Mouse (Mus musculus) limb, embryonic 12.5 days (tissue): ENCODE measurements at regions not wholly inside any gene's neighbourhood (a gene's known extent, or its start where the extent isn't known, plus 50 kb on each side); places are given as distances from the start of the nearest gene placed in this dataset.

Experiments used
- ATAC-seq: fragments of 200-750 bp; cut with Nextera tagmentation; 2 replicates; pipeline ENCODE4 v1.8.0; 2017; ENCODE audit warnings: low read depth, moderate TSS enrichment; ENCODE audit not compliant: insufficient number of reproducible peaks, insufficient read depth, low FRiP score, low TSS enrichment
- H3K27ac ChIP-seq: fragments of 300-500 bp; sonication (generic); 2 replicates; pipeline ENCODE4 v1.5.1; 2016; ENCODE audit warnings: mild to moderate bottlenecking, moderate library complexity
- H3K27me3 ChIP-seq: fragments of 300-500 bp; sonication (generic); 2 replicates; pipeline ENCODE4 v1.6.1; 2016; ENCODE audit warnings: mild to moderate bottlenecking, moderate library complexity
- H3K36me3 ChIP-seq: fragments of 300-500 bp; sonication (generic); 2 replicates; pipeline ENCODE4 v1.6.1; 2016; ENCODE audit warnings: mild to moderate bottlenecking, moderate library complexity
- H3K4me1 ChIP-seq: fragments of 300-500 bp; sonication (generic); replicated peaks from 2 replicates; pipeline ENCODE4 v1.6.1; 2016
- H3K4me2 ChIP-seq: fragments of 300-500 bp; sonication (generic); 2 replicates; pipeline ENCODE4 v1.6.1; 2016; ENCODE audit warnings: mild to moderate bottlenecking, moderate library complexity
- H3K4me3 ChIP-seq: fragments of 300-500 bp; sonication (generic); replicated peaks from 2 replicates; pipeline ENCODE4 v1.5.1; 2016; ENCODE audit warnings: mild to moderate bottlenecking
- H3K9ac ChIP-seq: fragments of 300-500 bp; sonication (generic); replicated peaks from 2 replicates; pipeline ENCODE4 v1.6.1; 2016; ENCODE audit warnings: mild to moderate bottlenecking, moderate library complexity
- H3K9me3 ChIP-seq: fragments of 300-500 bp; sonication (generic); 2 replicates; pipeline ENCODE4 v1.6.1; 2016; ENCODE audit warnings: mild to moderate bottlenecking, moderate library complexity
- WGBS: fragments of 180-500 bp; shearing (Covaris S2); methylation state at CpG from one replicate; pipeline ENCODE4 v1.1.7; 2016; 5-methylcytosine and 5-hydroxymethylcytosine counted together

DNA sequence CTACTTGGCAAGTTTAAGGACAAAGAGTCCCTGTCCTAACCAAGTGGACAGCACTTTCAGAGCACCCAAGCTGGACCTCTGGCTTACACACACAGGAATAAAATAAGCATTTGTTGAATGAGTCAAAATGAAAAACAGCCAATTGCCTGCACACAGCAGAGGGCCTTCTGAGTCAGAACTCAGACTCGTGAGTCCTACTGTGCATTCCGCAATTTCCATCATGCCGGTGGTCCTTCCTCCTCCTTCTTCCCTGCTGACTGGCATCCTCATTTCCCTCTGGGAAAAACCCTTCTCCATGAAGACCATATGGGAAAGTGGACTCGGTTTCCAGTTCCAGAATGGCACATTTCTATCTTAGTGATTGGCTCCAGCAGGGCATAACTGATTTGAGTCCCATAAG is 126.4 kb downstream of the Srek1 start:
- H3K4me1 ChIP-seq: peaks cover 6% of the 10 kb centered on the region; the same call in 1 of the 2 replicates
- ATAC-seq: no peak
- H3K4me2 ChIP-seq: no peak overlapping the region
- H3K27ac ChIP-seq: no peak overlapping the region
- no peaks in the 10 kb centered on the region for H3K27me3 ChIP-seq
- H3K4me3 ChIP-seq: no peak overlapping the region
- H3K9me3 ChIP-seq: no peaks in the 10 kb centered on the region
- H3K9ac ChIP-seq: no peak overlapping the region
- 80% methylated on average over 4 of the region's 4 CpGs for WGBS
- no peaks in the 10 kb centered on the region for H3K36me3 ChIP-seq

DNA sequence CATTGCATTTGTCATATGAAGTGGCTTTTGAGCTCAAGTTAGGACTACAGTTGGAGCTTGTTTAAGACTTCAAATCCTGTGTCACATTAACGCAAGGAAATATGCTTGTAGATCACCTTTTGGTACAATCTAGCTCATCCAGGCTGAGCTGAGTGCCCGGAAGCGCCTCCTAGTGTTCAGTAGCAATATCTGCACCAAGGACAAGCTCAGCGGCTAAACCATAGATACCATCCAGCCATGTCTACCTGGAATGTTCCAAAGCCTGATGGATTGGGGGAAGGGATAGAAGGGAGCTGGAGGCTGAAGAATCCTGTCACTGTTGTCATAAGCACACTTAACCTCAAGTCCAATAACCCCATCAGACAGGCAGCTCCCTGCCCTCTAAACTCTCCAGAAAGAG is 128.4 kb downstream of the Srek1 start:
- H3K9me3 ChIP-seq: no peaks in the 10 kb centered on the region
- 41% methylated on average over 4 of the region's 4 CpGs for WGBS
- no peak overlapping the region for H3K9ac ChIP-seq
- H3K27ac ChIP-seq: no peak overlapping the region
- no peaks in the 10 kb centered on the region for H3K36me3 ChIP-seq
- H3K27me3 ChIP-seq: no peaks in the 10 kb centered on the region
- H3K4me1 ChIP-seq: peaks cover 6% of the 10 kb centered on the region; the same call in 1 of the 2 replicates
- no peak overlapping the region for H3K4me2 ChIP-seq
- H3K4me3 ChIP-seq: no peak overlapping the region
- ATAC-seq: no peak

DNA sequence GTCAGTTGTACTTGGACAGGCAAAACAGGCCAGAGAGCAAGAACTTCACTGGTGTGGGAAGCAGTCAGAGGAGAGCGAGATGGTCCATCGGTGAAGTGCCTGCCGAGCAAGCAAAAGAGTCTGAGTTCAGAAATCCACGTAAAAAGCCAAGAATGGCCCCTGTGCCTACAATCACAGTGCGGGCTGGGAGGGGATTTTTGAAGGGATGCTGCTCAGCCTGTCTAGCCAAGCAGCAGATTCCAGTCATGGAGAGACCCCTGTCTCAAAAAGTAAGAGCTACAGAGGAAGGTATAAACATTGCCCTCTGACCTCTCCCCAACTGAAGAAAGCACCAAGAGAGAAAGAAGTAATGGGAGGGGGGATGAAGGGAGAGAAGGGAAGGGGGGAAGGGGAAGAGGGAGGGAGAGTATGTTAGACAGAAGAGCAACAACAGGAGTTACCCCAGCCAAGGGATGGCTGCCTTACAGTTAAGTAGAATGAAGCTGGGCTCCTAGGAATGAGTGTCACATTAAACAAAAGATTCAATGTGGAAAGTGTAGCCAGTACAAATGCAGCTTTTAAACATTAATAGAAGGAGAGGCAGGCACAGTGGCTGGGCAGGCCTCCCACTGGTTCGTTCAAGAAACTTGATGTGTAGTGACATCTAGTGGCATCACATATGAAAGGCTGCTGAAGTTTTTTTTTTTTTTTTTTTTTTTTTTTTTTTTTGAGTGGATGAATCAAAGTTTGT is 130.2 kb downstream of the Srek1 start:
- no peaks in the 10 kb centered on the region for H3K9me3 ChIP-seq
- H3K27ac ChIP-seq: no peak overlapping the region
- peak; percentile 68; the same call in 1 of the 2 replicates for ATAC-seq
- H3K4me2 ChIP-seq: no peak overlapping the region
- peaks cover 6% of the 10 kb centered on the region; the same call in 1 of the 2 replicates for H3K4me1 ChIP-seq
- H3K4me3 ChIP-seq: no peak overlapping the region
- 55% methylated on average over 6 of the region's 6 CpGs for WGBS
- H3K9ac ChIP-seq: no peak overlapping the region
- no peaks in the 10 kb centered on the region for H3K36me3 ChIP-seq
- no peaks in the 10 kb centered on the region for H3K27me3 ChIP-seq

DNA sequence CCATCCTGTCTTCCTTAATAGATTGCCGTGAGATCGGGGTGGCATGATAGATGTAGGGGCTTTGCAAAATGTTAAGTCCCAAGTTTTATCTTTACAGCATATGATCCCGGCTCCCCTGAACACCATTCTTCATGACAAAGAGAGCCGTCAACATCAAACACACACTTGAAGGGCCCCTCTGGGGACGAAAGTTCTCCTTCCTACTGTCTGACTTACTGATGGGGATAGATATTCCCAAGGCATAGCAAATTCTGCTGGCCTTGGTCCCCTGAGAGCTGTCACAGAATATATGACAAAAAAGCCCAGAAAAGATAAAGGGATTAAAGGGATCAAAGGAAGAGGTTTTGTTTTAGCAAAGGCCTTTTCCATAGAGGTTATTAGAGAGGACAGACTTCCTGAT is 130.9 kb downstream of the Srek1 start:
- no peak overlapping the region for H3K27ac ChIP-seq
- no peaks in the 10 kb centered on the region for H3K27me3 ChIP-seq
- no peak overlapping the region for H3K4me2 ChIP-seq
- no peak overlapping the region for H3K4me3 ChIP-seq
- H3K36me3 ChIP-seq: no peaks in the 10 kb centered on the region
- WGBS: 37% methylated on average over 5 of the region's 5 CpGs
- H3K9me3 ChIP-seq: no peaks in the 10 kb centered on the region
- no peak for ATAC-seq
- peaks cover 6% of the 10 kb centered on the region; the same call in 1 of the 2 replicates for H3K4me1 ChIP-seq
- no peak overlapping the region for H3K9ac ChIP-seq

DNA sequence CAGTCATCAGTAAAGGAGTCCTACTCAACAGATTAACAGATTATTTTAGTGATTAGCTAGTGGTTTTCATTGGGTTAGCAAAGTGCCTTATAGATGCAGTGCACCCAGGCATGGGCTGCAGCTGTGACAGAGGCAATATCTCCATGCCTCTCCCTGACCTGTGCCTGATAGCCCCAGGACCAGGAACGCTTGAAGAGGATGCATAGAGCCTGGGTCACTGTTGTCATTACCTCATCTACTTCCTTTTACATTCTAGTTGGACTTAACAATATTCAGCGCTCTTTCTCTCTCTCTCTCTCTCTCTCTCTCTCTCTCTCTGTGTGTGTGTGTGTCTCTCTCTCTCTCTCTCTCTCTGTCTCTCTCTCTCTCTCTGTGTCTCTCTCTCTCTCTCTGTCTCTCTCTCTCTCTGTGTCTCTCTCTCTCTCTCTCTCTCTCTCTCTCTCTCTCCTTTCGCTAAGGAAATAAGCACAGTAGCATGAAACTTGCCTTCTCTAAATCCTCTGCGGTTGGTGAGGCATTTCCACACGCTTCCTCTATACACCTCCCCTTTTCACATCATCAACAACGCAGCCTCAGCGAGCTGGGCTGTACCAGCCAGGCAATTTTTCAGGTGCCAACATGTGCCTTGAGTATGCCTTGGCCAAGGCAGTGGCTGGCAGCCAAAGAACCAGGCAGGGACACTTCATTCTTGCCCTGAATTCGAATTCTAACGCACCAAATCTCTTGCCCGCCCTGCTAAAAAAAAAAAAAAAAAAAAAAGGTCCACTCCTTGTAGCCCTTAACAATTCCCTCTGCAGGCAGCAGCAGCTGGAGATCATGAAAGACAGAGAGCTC is 131.6 kb downstream of the Srek1 start:
- WGBS: 75% methylated on average over 10 of the region's 10 CpGs
- no peak overlapping the region for H3K4me3 ChIP-seq
- no peaks in the 10 kb centered on the region for H3K36me3 ChIP-seq
- H3K9ac ChIP-seq: no peak overlapping the region
- H3K9me3 ChIP-seq: no peaks in the 10 kb centered on the region
- H3K27me3 ChIP-seq: no peaks in the 10 kb centered on the region
- ATAC-seq: no peak
- H3K27ac ChIP-seq: no peak overlapping the region
- H3K4me1 ChIP-seq: peaks cover 6% of the 10 kb centered on the region; the same call in 1 of the 2 replicates
- no peak overlapping the region for H3K4me2 ChIP-seq

DNA sequence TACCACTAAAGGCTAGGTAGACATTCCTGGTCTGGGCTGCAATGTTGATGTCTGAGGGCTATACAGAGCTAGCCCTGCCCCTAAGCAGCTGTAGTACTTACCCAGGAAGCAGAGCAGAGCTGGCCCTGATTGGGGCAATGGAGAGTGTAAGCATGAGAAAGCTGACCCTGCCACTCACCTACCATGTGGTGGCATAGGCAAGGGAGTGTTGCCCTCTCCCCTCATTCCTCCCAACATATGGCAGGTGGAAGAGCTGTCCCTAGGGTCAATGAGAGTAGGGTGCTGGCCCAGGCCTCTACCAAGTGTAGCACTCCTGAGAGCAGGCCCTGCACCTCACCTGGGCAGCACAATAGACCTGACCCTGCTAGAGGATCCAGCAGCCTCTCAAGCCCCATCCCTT is 136.4 kb downstream of the Srek1 start:
- Histone ChIP-seq H3K9ac (no peak overlapping the region), H3K27ac (no peak overlapping the region), H3K27me3 (no peaks in the 10 kb centered on the region), H3K9me3 (no peaks in the 10 kb centered on the region), H3K36me3 (no peaks in the 10 kb centered on the region), H3K4me1 (no peaks in the 10 kb centered on the region), H3K4me3 (no peak overlapping the region), H3K4me2 (no peak overlapping the region)
- ATAC-seq: no peak; the same call in 1 of the 2 replicates

- WGBS: 81% methylated on average over 3 of the region's 3 CpGs
- ATAC-seq: no peak
- H3K27ac ChIP-seq: no peak overlapping the region
These were observed 137.0 kb downstream of the Srek1 start for GRCm38 (mm10) chr13:103637414-103637813.

DNA sequence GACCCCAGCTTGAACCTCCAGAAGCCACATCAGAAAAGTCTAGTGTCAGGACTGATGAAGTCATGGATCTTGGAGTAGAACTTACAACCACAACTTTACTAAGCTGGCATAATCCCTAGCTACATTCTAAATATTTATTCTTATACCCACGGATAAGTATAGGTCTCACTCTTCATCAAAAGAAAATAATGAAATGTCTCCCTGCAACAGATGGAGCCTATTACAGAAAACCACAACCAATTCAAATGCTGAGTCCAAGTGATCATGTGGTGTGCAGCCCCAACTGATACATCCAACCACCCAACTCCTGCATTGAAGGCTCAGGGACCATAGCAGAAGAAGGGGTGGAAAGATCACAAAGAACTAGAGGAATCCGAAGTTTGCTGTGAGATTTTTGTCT is 137.8 kb downstream of the Srek1 start:
- H3K9ac ChIP-seq: no peak overlapping the region
- no peaks in the 10 kb centered on the region for H3K36me3 ChIP-seq
- no peaks in the 10 kb centered on the region for H3K4me1 ChIP-seq
- H3K4me2 ChIP-seq: no peak overlapping the region
- 81% methylated on average over 2 of the region's 2 CpGs for WGBS
- H3K4me3 ChIP-seq: no peak overlapping the region
- 0 out of 2 replicates have a peak, but pooled peaks cover 2% of the 10 kb centered on the region for H3K9me3 ChIP-seq
- no peak for ATAC-seq
- H3K27ac ChIP-seq: no peak overlapping the region
- H3K27me3 ChIP-seq: no peaks in the 10 kb centered on the region

More at GRCm38 (mm10) chr13:103637414-103637813, 137.0 kb downstream of the Srek1 start:
- no peaks in the 10 kb centered on the region for H3K9me3 ChIP-seq
- H3K4me3 ChIP-seq: no peak overlapping the region
- H3K4me2 ChIP-seq: no peak overlapping the region
- no peaks in the 10 kb centered on the region for H3K4me1 ChIP-seq
- H3K36me3 ChIP-seq: no peaks in the 10 kb centered on the region
- no peak overlapping the region for H3K9ac ChIP-seq
- H3K27me3 ChIP-seq: no peaks in the 10 kb centered on the region

DNA sequence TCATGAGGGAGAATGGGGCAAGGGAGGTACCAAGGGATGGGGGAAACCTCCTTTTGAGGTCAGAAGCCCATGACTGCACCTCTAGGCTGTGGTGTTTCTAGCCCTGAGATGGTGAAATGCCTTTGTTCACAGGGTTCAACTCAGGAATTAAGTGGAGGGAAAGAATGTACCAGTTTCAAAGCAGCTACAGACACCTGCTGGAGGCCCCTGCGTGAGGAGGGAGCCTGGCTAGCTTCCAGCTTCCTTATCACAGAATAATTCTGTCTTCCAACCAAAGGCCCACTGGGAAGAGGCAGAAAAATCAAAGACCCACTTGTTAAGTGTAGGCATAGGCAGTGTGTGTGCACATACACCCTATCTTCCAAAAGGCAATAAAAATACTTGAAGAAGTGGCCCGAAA is 150.6 kb downstream of the Srek1 start:
- H3K4me2 ChIP-seq: no peak overlapping the region

GRCm38 (mm10) chr13:103623319-103623718 is 151.1 kb downstream of the Srek1 start:
- H3K4me1 ChIP-seq: no peaks in the 10 kb centered on the region
- WGBS: 75% methylated on average over 6 of the region's 6 CpGs
- H3K4me2 ChIP-seq: no peak overlapping the region
- H3K27ac ChIP-seq: no peak overlapping the region
- no peaks in the 10 kb centered on the region for H3K36me3 ChIP-seq
- H3K9me3 ChIP-seq: no peaks in the 10 kb centered on the region
- no peaks in the 10 kb centered on the region for H3K27me3 ChIP-seq
- no peak overlapping the region for H3K4me3 ChIP-seq
- no peak overlapping the region for H3K9ac ChIP-seq
- ATAC-seq: no peak

More for the DNA sequence above, 150.6 kb downstream of the Srek1 start:
- Histone ChIP-seq H3K4me3 (no peak overlapping the region), H3K36me3 (no peaks in the 10 kb centered on the region), H3K27ac (no peak overlapping the region), H3K4me1 (no peaks in the 10 kb centered on the region), H3K9me3 (no peaks in the 10 kb centered on the region), H3K9ac (no peak overlapping the region), H3K27me3 (no peaks in the 10 kb centered on the region)
- no peak for ATAC-seq
- 83% methylated on average over 2 of the region's 2 CpGs for WGBS

- no peak overlapping the region for H3K9ac ChIP-seq
- no peak for ATAC-seq
- H3K9me3 ChIP-seq: no peaks in the 10 kb centered on the region
- H3K27ac ChIP-seq: no peak overlapping the region
- H3K27me3 ChIP-seq: no peaks in the 10 kb centered on the region
- no peaks in the 10 kb centered on the region for H3K36me3 ChIP-seq
- H3K4me1 ChIP-seq: no peaks in the 10 kb centered on the region
- no peak overlapping the region for H3K4me3 ChIP-seq
- no peak overlapping the region for H3K4me2 ChIP-seq
- 45% methylated on average over 5 of the region's 5 CpGs for WGBS
These were observed 152.1 kb downstream of the Srek1 start for GRCm38 (mm10) chr13:103622324-103622723.
